Mouse (Mus musculus): ENCODE data around the gene Dpagt1.
"Not testable (repeated sequence)": the region's sequence is repeated elsewhere in the genome, so short reads cannot be mapped to it uniquely, and the experiment has no call there.

Gene Dpagt1

DNA sequence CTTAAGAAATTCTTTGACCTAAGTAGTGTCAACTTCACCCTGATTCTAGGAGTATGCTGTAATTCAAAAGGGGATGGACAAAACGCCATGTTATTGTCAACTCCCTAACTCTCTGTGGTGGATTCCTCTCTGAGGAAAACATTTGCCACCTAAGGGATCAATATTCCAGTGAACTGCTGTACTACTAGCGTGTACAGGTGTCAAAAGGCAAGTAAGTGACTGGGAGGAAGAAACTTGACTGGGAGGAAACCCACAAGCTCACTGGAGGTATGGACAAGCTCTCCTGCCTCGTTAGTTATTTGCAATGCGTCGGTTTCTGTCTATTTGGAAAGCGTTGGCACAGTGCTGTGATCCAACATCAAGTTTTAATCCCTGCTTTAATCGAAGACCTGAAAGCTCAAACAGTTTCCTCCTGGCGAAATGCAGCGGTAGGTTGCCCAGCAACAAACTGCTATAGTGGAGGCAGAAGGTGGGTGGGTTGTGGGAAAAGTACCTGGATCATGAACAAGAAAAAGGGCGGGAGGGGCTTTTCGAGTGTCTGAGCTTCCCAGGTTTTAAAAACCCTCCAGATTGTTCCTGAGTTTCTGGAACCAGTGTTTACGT lies at the start of gene Dpagt1:
TSS of gene Dpagt1 (plus strand) at position 252 of the 603 bp plus-strand sequence.
- DNase-seq (ENCODE audit: low spot score in 2 of 2) = no peak

GRCm38 (mm10) chr9:44283183-44283582 lies 42.6 kb upstream of the Dpagt1 start:
- DNase-seq (ENCODE audit: low spot score in 2 of 2) = no peak

DNA sequence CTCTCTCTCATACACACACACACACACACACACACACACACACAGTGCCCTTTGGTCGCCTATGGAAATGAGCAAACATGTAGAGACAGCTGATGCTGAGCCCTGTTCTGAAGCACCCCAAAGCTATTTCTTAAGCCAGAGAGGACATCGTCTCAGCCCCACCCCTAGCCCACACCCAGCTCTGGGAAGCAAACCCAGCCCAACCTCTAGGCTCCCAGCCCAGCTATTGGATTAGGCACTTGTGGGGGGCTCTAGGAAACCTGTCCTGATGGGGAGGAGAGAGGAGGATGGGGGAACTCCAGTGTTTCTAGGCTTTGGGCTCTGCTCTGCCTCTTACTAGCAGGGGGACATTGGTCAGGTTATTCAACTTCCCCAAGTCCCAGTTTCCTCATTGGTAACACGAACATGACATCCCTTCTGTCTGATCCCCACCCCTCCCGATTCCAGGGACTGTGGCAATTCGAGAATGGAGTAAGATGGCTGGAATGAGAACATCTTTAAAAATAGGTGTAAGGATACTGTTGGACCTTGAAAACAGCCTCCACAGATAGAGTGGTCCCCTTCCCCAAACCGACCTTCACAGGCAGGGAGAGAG lies 39.5 kb upstream of the Dpagt1 start:
- DNase-seq (ENCODE audit: low spot score in 2 of 2) = no peak

DNA sequence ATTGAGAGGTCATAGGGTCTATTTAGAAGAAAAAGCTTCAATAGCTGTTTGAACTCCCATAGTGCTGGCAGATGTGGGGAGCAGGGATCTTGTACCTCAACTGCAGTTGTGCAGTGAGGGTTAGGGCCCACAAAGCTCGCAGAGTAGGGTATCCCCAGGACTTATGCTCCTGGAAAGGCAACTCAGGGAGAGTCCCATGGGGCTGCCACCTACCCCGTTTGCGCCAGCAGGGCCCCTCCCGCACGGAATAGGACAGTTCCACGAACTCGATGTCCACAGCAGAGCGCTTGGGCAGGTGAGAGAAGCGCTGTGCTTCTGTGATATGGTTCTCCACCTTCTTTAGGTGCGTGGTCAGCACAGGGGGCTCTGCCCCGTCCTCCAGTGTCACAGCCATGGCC lies 38.8 kb upstream of the Dpagt1 start:
- no peak for DNase-seq (ENCODE audit: low spot score in 2 of 2)

GRCm38 (mm10) chr9:44287401-44288075 lies 38.3 kb upstream of the Dpagt1 start:
- no peak for DNase-seq (ENCODE audit: low spot score in 2 of 2)

- no peak for DNase-seq (ENCODE audit: low spot score in 2 of 2)
Observed at GRCm38 (mm10) chr9:44288076-44288958, 37.5 kb upstream of the Dpagt1 start, which contains the start of gene Abcg4. Gene Abcg4, minus strand, starts transcription at chr9:44288615.

- DNase-seq (ENCODE audit: low spot score in 2 of 2) = no peak
Observed at GRCm38 (mm10) chr9:44288959-44289291, 36.9 kb upstream of the Dpagt1 start.

DNA sequence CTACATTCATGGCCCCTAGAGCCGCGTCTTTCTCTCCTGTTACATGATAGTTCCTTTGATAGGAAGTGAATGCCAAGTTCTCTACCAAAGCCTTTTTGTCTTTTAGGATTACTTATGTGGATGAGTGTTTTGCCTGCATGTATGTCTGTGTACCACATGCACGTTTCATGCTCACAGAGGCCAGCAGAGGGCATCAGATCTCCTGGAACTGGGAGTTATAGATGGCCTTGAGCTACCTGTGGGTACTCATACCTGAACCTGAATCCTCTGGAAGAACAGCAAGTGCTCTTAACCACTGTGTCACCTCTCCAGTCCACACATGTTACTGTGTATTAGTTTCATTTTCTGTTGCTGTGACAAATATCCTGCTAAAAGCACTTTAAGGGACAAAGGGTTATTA lies 33.3 kb upstream of the Dpagt1 start:
- DNase-seq (ENCODE audit: low spot score in 2 of 2) = peak; percentile 47 to 67

DNA sequence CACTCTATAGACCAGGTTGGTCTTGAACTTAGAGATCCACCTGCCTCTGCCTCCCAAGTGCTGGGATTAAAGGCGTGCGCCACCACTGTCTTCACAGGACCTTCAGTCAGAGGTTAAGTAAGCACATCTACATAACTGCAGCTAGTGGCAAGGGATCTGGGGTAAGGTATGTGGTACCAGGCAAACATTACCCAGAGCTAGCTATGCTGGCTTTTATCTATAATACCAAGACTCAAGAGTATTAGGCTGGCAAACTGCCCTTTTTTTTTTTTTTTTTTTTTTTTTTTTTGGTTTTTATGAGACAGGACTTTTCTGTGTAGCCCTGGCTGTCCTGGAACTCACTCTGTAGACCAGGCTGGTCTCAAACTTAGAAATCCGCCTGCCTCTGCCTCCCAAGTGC lies 25.8 kb upstream of the Dpagt1 start:
- DNase-seq (ENCODE audit: low spot score in 2 of 2) = not testable (repeated sequence)

GRCm38 (mm10) chr9:44305466-44306079 lies 20.2 kb upstream of the Dpagt1 start, which contains the start of gene Hinfp:
Gene Hinfp, minus strand, starts transcription at chr9:44305671.
- DNase-seq (ENCODE audit: low spot score in 2 of 2) = peak; percentile 94 to 99

GRCm38 (mm10) chr9:44306532-44306931 lies 19.3 kb upstream of the Dpagt1 start:
- DNase-seq (ENCODE audit: low spot score in 2 of 2) = no peak

DNA sequence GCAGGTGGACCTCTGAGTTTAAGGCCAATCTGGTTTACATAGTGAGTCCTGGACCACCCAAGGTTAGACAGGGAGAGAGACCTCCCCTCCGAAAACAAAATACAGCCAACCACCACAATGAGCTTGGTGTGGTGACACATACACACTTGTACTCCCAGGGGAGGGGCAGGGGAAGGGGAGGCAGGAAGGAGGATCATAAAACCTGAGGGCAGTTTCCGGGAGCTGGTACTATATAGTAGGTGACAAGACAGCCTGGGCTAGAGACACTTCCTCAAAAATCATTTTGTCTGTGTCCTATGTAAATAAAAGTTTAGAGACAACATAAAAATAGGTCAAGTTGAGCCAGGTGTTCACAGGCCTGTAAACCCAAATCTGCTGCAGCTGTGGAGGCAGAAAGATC lies 18.6 kb upstream of the Dpagt1 start:
- DNase-seq (ENCODE audit: low spot score in 2 of 2) = peak; percentile 42 to 43

DNA sequence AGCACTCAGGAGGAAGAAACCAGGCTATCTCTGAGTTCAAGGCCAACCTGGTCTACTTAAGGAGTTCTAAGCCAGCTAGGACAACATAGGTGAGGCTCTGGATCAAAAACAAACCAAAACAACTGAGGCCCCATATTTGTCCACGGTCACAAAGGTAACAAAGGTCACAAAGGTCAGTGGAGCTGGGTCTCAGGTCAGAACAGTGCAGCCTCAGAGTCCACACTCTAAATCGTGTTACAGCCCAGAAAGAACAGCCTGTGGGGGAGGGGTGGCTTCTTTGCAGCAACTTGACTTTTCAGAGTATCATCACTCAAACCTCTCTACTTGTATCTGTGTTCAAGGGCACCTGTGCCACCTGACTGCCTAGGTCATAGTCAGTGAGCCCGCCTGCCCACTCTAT lies 16.1 kb upstream of the Dpagt1 start:
- DNase-seq (ENCODE audit: low spot score in 2 of 2) = no peak

DNA sequence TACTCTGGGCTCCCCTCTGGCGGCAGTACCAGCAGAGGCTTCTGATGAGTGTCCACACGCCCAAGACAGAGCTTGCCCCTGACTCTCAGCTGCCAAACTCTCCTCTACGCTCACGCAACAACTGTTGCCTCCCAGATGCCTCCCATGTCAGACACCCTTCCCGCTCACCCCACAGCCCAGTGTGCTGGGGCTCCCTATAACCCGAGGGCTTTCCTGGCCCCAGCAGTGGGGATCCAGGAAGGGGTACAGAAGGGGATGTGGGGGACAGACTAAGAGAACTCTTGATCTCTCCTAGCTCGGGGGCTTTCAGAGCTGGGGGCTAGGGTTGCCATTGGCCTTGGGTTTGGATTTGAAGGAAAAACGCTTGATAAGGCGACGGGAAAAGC lies 15.1 kb upstream of the Dpagt1 start:
- DNase-seq (ENCODE audit: low spot score in 2 of 2) = no peak

DNA sequence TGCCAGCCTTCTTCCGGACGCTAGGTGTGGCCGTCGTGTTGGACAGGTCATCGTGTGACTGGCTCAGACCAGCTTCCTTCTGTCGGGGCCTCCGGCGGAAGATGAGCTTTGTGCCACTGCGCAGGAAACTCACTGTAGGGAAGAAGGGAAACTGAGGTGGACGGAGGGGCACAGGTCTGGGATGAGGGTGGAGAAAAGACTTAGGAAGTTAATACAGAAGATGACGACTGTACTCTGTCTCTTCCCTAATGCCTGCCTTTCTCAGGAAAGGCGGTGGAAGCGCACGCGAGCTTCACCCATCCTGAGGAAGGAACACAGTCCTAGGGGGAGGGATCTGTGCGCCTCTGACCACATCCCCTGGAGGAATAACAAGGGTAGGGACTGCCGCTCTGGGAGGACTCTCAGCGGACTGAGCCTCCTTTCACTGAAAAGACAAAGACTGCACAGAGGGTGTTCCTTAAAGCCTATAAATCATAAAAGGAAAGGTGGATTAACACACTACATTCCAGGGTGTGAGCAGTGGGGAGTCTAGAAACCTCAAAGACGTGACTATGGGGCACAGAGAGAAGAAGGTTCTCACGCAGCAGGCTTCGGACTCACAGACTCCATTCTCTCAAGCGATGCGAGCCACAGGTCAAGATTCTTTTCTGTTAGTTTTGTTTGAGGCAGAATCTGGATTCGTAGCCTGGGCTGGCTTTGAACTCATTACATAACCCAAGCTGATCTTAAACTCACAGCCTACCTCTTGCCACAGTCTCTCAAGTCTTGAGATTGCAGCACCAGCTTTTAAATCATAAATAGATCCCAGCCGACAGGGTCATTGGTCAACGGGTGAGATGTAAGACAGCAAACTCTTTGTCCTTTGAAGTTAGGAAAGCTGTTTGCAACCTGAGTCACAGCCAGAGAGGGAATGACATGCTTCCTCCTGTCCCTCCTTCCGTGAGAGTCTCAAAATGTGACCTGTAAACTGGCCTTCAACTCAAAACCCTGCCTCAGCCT lies 14.4 kb upstream of the Dpagt1 start:
- no peak for DNase-seq (ENCODE audit: low spot score in 2 of 2)

GRCm38 (mm10) chr9:44313476-44314256 lies 12.2 kb upstream of the Dpagt1 start:
- no peak for DNase-seq (ENCODE audit: low spot score in 2 of 2)

- no peak for DNase-seq (ENCODE audit: low spot score in 2 of 2)
Observed at GRCm38 (mm10) chr9:44314257-44314547, 11.6 kb upstream of the Dpagt1 start.

- DNase-seq (ENCODE audit: low spot score in 2 of 2) = no peak
Observed at GRCm38 (mm10) chr9:44314910-44315309, 10.9 kb upstream of the Dpagt1 start.

GRCm38 (mm10) chr9:44317452-44317851 lies 8.4 kb upstream of the Dpagt1 start:
- no peak for DNase-seq (ENCODE audit: low spot score in 2 of 2)

All from thymus, postnatal 10 days (tissue).